Mouse (Mus musculus): ENCODE results near the gene Pptc7.
A peak's percentile ranks its signal among the peaks of the same experiment; 100 is the strongest.

The Pptc7 gene

GRCm38 (mm10) chr5:122267899-122268298 is 16.3 kb upstream of the Pptc7 start:
- DNase-seq (ENCODE audit: low read depth) = no peak

GRCm38 (mm10) chr5:122268858-122269604 is 15.1 kb upstream of the Pptc7 start:
- no peak for DNase-seq (ENCODE audit: low read depth)

- no peak for DNase-seq (ENCODE audit: low read depth)
These were observed 11.3 kb upstream of the Pptc7 start for GRCm38 (mm10) chr5:122272821-122273220.

- DNase-seq (ENCODE audit: low read depth) = no peak
These were observed 9.4 kb upstream of the Pptc7 start for GRCm38 (mm10) chr5:122274785-122275184.

- DNase-seq (ENCODE audit: low read depth) = no peak
These were observed 5.2 kb upstream of the Pptc7 start for GRCm38 (mm10) chr5:122278946-122279345.

- DNase-seq (ENCODE audit: low read depth) = no peak
These were observed 4.3 kb upstream of the Pptc7 start for GRCm38 (mm10) chr5:122279799-122280421.

- DNase-seq (ENCODE audit: low read depth) = no peak
These were observed 3.7 kb upstream of the Pptc7 start for GRCm38 (mm10) chr5:122280422-122280826.

GRCm38 (mm10) chr5:122280827-122281462 is 3.2 kb upstream of the Pptc7 start:
- DNase-seq (ENCODE audit: low read depth) = no peak

- DNase-seq (ENCODE audit: low read depth) = no peak
These were observed 360 bp upstream of the Pptc7 start for GRCm38 (mm10) chr5:122283828-122284182.

- DNase-seq (ENCODE audit: low read depth) = no peak
These were observed 1.0 kb downstream of the Pptc7 start for GRCm38 (mm10) chr5:122285029-122285766.

- no peak for DNase-seq (ENCODE audit: low read depth)
These were observed 1.6 kb downstream of the Pptc7 start for GRCm38 (mm10) chr5:122285767-122286150.

- DNase-seq (ENCODE audit: low read depth) = no peak
These were observed 2.0 kb downstream of the Pptc7 start for GRCm38 (mm10) chr5:122286191-122286590.

GRCm38 (mm10) chr5:122287026-122287425 is 2.9 kb downstream of the Pptc7 start:
- no peak for DNase-seq (ENCODE audit: low read depth)

- DNase-seq (ENCODE audit: low read depth) = no peak
These were observed 4.1 kb downstream of the Pptc7 start for GRCm38 (mm10) chr5:122288147-122288811.

- DNase-seq (ENCODE audit: low read depth) = no peak
These were observed 7.0 kb downstream of the Pptc7 start for GRCm38 (mm10) chr5:122291149-122291548.

GRCm38 (mm10) chr5:122291553-122292339 is 7.6 kb downstream of the Pptc7 start:
- no peak for DNase-seq (ENCODE audit: low read depth)

- no peak for DNase-seq (ENCODE audit: low read depth)
These were observed 9.0 kb downstream of the Pptc7 start for GRCm38 (mm10) chr5:122293131-122293530.

- no peak for DNase-seq (ENCODE audit: low read depth)
These were observed 10.1 kb downstream of the Pptc7 start for GRCm38 (mm10) chr5:122294219-122294735.

GRCm38 (mm10) chr5:122295113-122295935 is 11.2 kb downstream of the Pptc7 start:
- no peak for DNase-seq (ENCODE audit: low read depth)

- peak; percentile 93 for DNase-seq (ENCODE audit: low read depth)
These were observed 15.9 kb downstream of the Pptc7 start for GRCm38 (mm10) chr5:122300071-122300518.
